Mouse (Mus musculus) neural tube, embryonic 15.5 days (tissue): Measurements from ENCODE around the gene Gm4778. TPM values are rescaled to one million over a fixed set of nuclear protein-coding genes. Genes with fewer than 3 reads are reported as not detected.
"Not testable (repeated sequence)": the region's sequence is repeated elsewhere in the genome, so short reads cannot be mapped to it uniquely, and the experiment has no call there.

Experiments
- ATAC-seq: fragments of 200-750 bp; cut with Nextera tagmentation; 2 replicates; pipeline ENCODE4 v1.8.0; 2017; ENCODE audit warnings: mild to moderate bottlenecking, moderate TSS enrichment, moderate library complexity; ENCODE audit not compliant: low FRiP score
- H3K27ac ChIP-seq: fragments of 300-500 bp; sonication (generic); replicated peaks from 2 replicates; pipeline ENCODE4 v1.5.1; 2015; ENCODE audit warnings: mild to moderate bottlenecking, inconsistent platforms
- H3K27me3 ChIP-seq: fragments of 300-500 bp; sonication (generic); replicated peaks from 2 replicates; pipeline ENCODE4 v1.6.1; 2015; ENCODE audit warnings: inconsistent platforms
- H3K36me3 ChIP-seq: fragments of 300-500 bp; sonication (generic); 2 replicates; pipeline ENCODE4 v1.6.1; 2015; ENCODE audit warnings: inconsistent platforms
- H3K4me1 ChIP-seq: fragments of 300-500 bp; sonication (generic); 2 replicates; pipeline ENCODE4 v1.6.1; 2015; ENCODE audit warnings: inconsistent platforms
- H3K4me2 ChIP-seq: fragments of 300-500 bp; sonication (generic); 2 replicates; pipeline ENCODE4 v1.6.1; 2015; ENCODE audit warnings: inconsistent platforms, mild to moderate bottlenecking, moderate library complexity
- H3K4me3 ChIP-seq: fragments of 300-500 bp; sonication (generic); replicated peaks from 2 replicates; pipeline ENCODE4 v1.5.1; 2015; ENCODE audit warnings: mild to moderate bottlenecking, inconsistent platforms
- H3K9ac ChIP-seq: fragments of 300-500 bp; sonication (generic); replicated peaks from 2 replicates; pipeline ENCODE4 v1.6.1; 2015; ENCODE audit warnings: mild to moderate bottlenecking, inconsistent platforms
- H3K9me3 ChIP-seq: fragments of 300-500 bp; sonication (generic); replicated peaks from 2 replicates; pipeline ENCODE4 v1.6.1; 2016; ENCODE audit warnings: inconsistent platforms
- WGBS: fragments of 180-500 bp; shearing (Covaris S2); methylation state at CpG from one replicate; pipeline ENCODE4 v1.1.7; 2015; ENCODE audit warnings: mixed read lengths; 5-methylcytosine and 5-hydroxymethylcytosine counted together
- polyA plus RNA-seq: library from polyadenylated mRNA; unstranded; fragments of >200 nt; fragmentation: Nextera tagmentation; extraction: Ambion mirVana; gene quantifications from 2 replicates; pipeline ENCODE4 v1.2.1, GENCODE M21; 2015

Gm4778 gene
- not detected in 2 replicates for polyA plus RNA-seq

- H3K4me3 ChIP-seq, H3K9me3 ChIP-seq, H3K27ac ChIP-seq, H3K36me3 ChIP-seq, H3K9ac ChIP-seq, H3K4me2 ChIP-seq, H3K27me3 ChIP-seq, H3K4me1 ChIP-seq, ATAC-seq: not testable (repeated sequence)
- 94% methylated on average over 1 of the region's 1 CpGs for WGBS
These were observed at the start of gene Gm4778 for GRCm38 (mm10) chr3:94263736-94264135. Gene Gm4778 (plus strand): TSS chr3:94264036.

- peak; percentile 65; the same call in 1 of the 2 replicates for ATAC-seq
- Histone ChIP-seq H3K4me3 (no peak overlapping the region), H3K9me3 (no peaks in the 10 kb centered on the region), H3K27ac (no peak overlapping the region), H3K4me1 (no peaks in the 10 kb centered on the region), H3K27me3 (no peaks in the 10 kb centered on the region), H3K36me3 (no peaks in the 10 kb centered on the region), H3K9ac (no peak overlapping the region), H3K4me2 (no peak overlapping the region)
- 52% methylated on average over 6 of the region's 6 CpGs for WGBS
These were observed 3.2 kb upstream of the Gm4778 start for GRCm38 (mm10) chr3:94260598-94260997.

- Histone ChIP-seq H3K27ac (no peak overlapping the region), H3K27me3 (no peaks in the 10 kb centered on the region), H3K36me3 (no peaks in the 10 kb centered on the region), H3K4me1 (no peaks in the 10 kb centered on the region), H3K9me3 (no peaks in the 10 kb centered on the region), H3K4me2 (no peak overlapping the region), H3K4me3 (no peak overlapping the region), H3K9ac (no peak overlapping the region)
- no peak for ATAC-seq
- 94% methylated on average over 11 of the region's 11 CpGs for WGBS
These were observed 12.2 kb downstream of the Gm4778 start for GRCm38 (mm10) chr3:94275991-94276390.

- no peak overlapping the region for H3K27ac ChIP-seq
- H3K4me2 ChIP-seq, result no peak overlapping the region
- peaks cover 5% of the 10 kb centered on the region for H3K4me1 ChIP-seq
- no peak overlapping the region for H3K9ac ChIP-seq
- no peak for ATAC-seq
- H3K27me3 ChIP-seq, result no peaks in the 10 kb centered on the region
- no peaks in the 10 kb centered on the region for H3K36me3 ChIP-seq
- H3K9me3 ChIP-seq, result no peaks in the 10 kb centered on the region
- H3K4me3 ChIP-seq, result no peak overlapping the region
- WGBS, result 67% methylated on average over 1 of the region's 1 CpGs
These were observed 41.6 kb downstream of the Gm4778 start for GRCm38 (mm10) chr3:94305457-94305856.

GRCm38 (mm10) chr3:94306975-94307374, 43.1 kb downstream of the Gm4778 start:
- no peaks in the 10 kb centered on the region for H3K36me3 ChIP-seq
- no peaks in the 10 kb centered on the region for H3K27me3 ChIP-seq
- no peak overlapping the region for H3K9ac ChIP-seq
- no peak overlapping the region for H3K4me2 ChIP-seq
- no peak overlapping the region for H3K4me3 ChIP-seq
- H3K4me1 ChIP-seq, result peaks cover 16% of the 10 kb centered on the region
- H3K27ac ChIP-seq, result no peak overlapping the region
- no peaks in the 10 kb centered on the region for H3K9me3 ChIP-seq
- ATAC-seq, result no peak

GRCm38 (mm10) chr3:94309633-94310363, 46.0 kb downstream of the Gm4778 start, which contains the start of gene Them4:
Gene Them4 (plus strand): TSS chr3:94310089.
- peak; percentile 99 for ATAC-seq
- Histone ChIP-seq H3K4me3 (peak within 1 kb of the TSS; percentile 76), H3K4me2 (peak within 1 kb of the TSS; percentile 71), H3K9ac (peak within 1 kb of the TSS; percentile 81), H3K27me3 (no peaks in the 10 kb centered on the region), H3K9me3 (no peaks in the 10 kb centered on the region), H3K27ac (peak within 1 kb of the TSS; percentile 89), H3K36me3 (no peaks in the 10 kb centered on the region), H3K4me1 (peaks cover 16% of the 10 kb centered on the region)
- 3% methylated on average over 47 of the region's 47 CpGs for WGBS

- ATAC-seq, result peak; percentile 16
- 47% methylated on average over 7 of the region's 7 CpGs for WGBS
These were observed 46.7 kb downstream of the Gm4778 start for GRCm38 (mm10) chr3:94310491-94310890.

GRCm38 (mm10) chr3:94310911-94311310, 47.1 kb downstream of the Gm4778 start:
- Histone ChIP-seq H3K9me3 (no peaks in the 10 kb centered on the region), H3K4me1 (peaks cover 16% of the 10 kb centered on the region), H3K4me3 (peak overlapping the region; percentile 76), H3K9ac (peak overlapping the region; percentile 81; the same call in 1 of the 2 replicates), H3K4me2 (peak overlapping the region; percentile 71), H3K27me3 (no peaks in the 10 kb centered on the region), H3K36me3 (no peaks in the 10 kb centered on the region), H3K27ac (peak overlapping the region; percentile 89; the same call in 1 of the 2 replicates)
- no peak for ATAC-seq
- 74% methylated on average over 6 of the region's 6 CpGs for whole genome bisulfite sequencing

More at GRCm38 (mm10) chr3:94310491-94310890, 46.7 kb downstream of the Gm4778 start:
- Histone ChIP-seq H3K27me3 (no peaks in the 10 kb centered on the region), H3K9me3 (no peaks in the 10 kb centered on the region), H3K4me3 (peak overlapping the region; percentile 76), H3K9ac (peak overlapping the region; percentile 81), H3K4me2 (peak overlapping the region; percentile 71), H3K4me1 (peaks cover 16% of the 10 kb centered on the region), H3K36me3 (no peaks in the 10 kb centered on the region), H3K27ac (peak overlapping the region; percentile 89)

- no peak overlapping the region for H3K9ac ChIP-seq
These were observed 47.5 kb downstream of the Gm4778 start for GRCm38 (mm10) chr3:94311376-94311775.

More at GRCm38 (mm10) chr3:94311376-94311775, 47.5 kb downstream of the Gm4778 start:
- no peak for ATAC-seq
- peaks cover 16% of the 10 kb centered on the region for H3K4me1 ChIP-seq
- peak overlapping the region; percentile 76 for H3K4me3 ChIP-seq
- H3K9me3 ChIP-seq, result no peaks in the 10 kb centered on the region
- no peaks in the 10 kb centered on the region for H3K27me3 ChIP-seq
- WGBS, result 69% methylated on average over 4 of the region's 4 CpGs
- peak overlapping the region; percentile 71 for H3K4me2 ChIP-seq
- no peak overlapping the region for H3K27ac ChIP-seq
- no peaks in the 10 kb centered on the region for H3K36me3 ChIP-seq

Other genes with a start within 250 kb of the Gm4778 start
- gene Gm9125, start 209.2 kb upstream of the Gm4778 start, polyA plus RNA-seq, result 0.08 TPM in 1 of 2 replicates, not detected in the other
- not detected in 2 replicates for gene Gm10697, start 191.4 kb upstream of the Gm4778 start, polyA plus RNA-seq
- gene Gm10696, start 85.8 kb upstream of the Gm4778 start, polyA plus RNA-seq, result not detected in 2 replicates
- gene Gm5286, start 67.3 kb upstream of the Gm4778 start, polyA plus RNA-seq, result not detected in 2 replicates
- gene Them4, start 46.1 kb downstream of the Gm4778 start, polyA plus RNA-seq, result 54.9 and 63.1 TPM in 2 replicates
- 0.60 and 0.77 TPM in 2 replicates for gene Them5, start 78.1 kb downstream of the Gm4778 start, polyA plus RNA-seq
- gene C2cd4d, start 98.4 kb downstream of the Gm4778 start, polyA plus RNA-seq, result 2.1 and 2.9 TPM in 2 replicates
- gene Rorc, start 108.8 kb downstream of the Gm4778 start, polyA plus RNA-seq, result 0.31 and 1.9 TPM in 2 replicates
- 2.4 and 2.5 TPM in 2 replicates for gene Lingo4, start 134.5 kb downstream of the Gm4778 start, polyA plus RNA-seq
- 39.2 and 43.5 TPM in 2 replicates for gene Tdrkh, start 149.2 kb downstream of the Gm4778 start, polyA plus RNA-seq
- gene Mrpl9, start 179.3 kb downstream of the Gm4778 start, polyA plus RNA-seq, result 61.8 and 63.3 TPM in 2 replicates
- 0.78 and 0.97 TPM in 2 replicates for gene Oaz3, start 179.9 kb downstream of the Gm4778 start, polyA plus RNA-seq
- 157 and 210 TPM in 2 replicates for gene Celf3, start 214.3 kb downstream of the Gm4778 start, polyA plus RNA-seq
- 14.1 and 16.1 TPM in 2 replicates for gene Riiad1, start 216.3 kb downstream of the Gm4778 start, polyA plus RNA-seq